Mouse (Mus musculus) liver, adult 2 months (tissue): ENCODE data around the gene Olfr823. TPM values are rescaled to one million over a fixed set of nuclear protein-coding genes. Genes with fewer than 3 reads are reported as not detected.
A peak's percentile ranks its signal among the peaks of the same experiment; 100 is the strongest.
"Not testable (repeated sequence)": the region's sequence is repeated elsewhere in the genome, so short reads cannot be mapped to it uniquely, and the experiment has no call there.

ENCODE experiments used
- DNase-seq: peaks from one replicate; pipeline ENCODE4 v3.0.0-alpha.2; 2011; ENCODE audit warnings: low read depth, low spot score; ENCODE audit errors: extremely low read depth
- H3K27ac ChIP-seq: fragments of 200-500 bp; replicated peaks from 2 replicates; pipeline ENCODE4 v1.5.1; 2012; ENCODE audit warnings: low read depth, mild to moderate bottlenecking, control low read depth, inconsistent platforms, low read length; ENCODE audit not compliant: insufficient read depth
- H3K27me3 ChIP-seq: fragments of 200-500 bp; 2 replicates; pipeline ENCODE4 v1.6.1; 2012; ENCODE audit warnings: mild to moderate bottlenecking, moderate library complexity, low read length, inconsistent platforms; ENCODE audit not compliant: control insufficient read depth, insufficient read depth
- H3K36me3 ChIP-seq: fragments of 200-500 bp; 2 replicates; pipeline ENCODE4 v1.6.1; 2012; ENCODE audit warnings: low read length, inconsistent platforms; ENCODE audit not compliant: control insufficient read depth, insufficient read depth
- H3K4me1 ChIP-seq: fragments of 200-500 bp; 2 replicates; pipeline ENCODE4 v1.6.1; 2011; ENCODE audit warnings: low read length; ENCODE audit not compliant: control insufficient read depth, insufficient read depth
- H3K4me3 ChIP-seq: fragments of 200-500 bp; 2 replicates; pipeline ENCODE4 v1.5.1; 2011; ENCODE audit warnings: low read depth, mild to moderate bottlenecking, control low read depth, low read length, moderate library complexity; ENCODE audit not compliant: insufficient read depth
- H3K79me2 ChIP-seq: fragments of 200-500 bp; 2 replicates; pipeline ENCODE4 v1.6.1; 2012; ENCODE audit warnings: inconsistent platforms, mild to moderate bottlenecking, low read length, moderate library complexity; ENCODE audit not compliant: control insufficient read depth, insufficient read depth
- H3K9ac ChIP-seq: fragments of 200-500 bp; 2 replicates; pipeline ENCODE4 v1.6.1; 2012; ENCODE audit warnings: low read depth, mild to moderate bottlenecking, control low read depth, inconsistent platforms, low read length
- CTCF ChIP-seq: fragments of 200-500 bp; IDR thresholded peaks from 2 replicates; pipeline ENCODE4 v1.5.1; 2011; ENCODE audit warnings: low read depth, low read length, control low read depth
- POLR2A ChIP-seq: fragments of 200-500 bp; IDR thresholded peaks from 2 replicates; pipeline ENCODE4 v1.6.1; 2011; ENCODE audit warnings: low read length, control low read depth; ENCODE audit not compliant: insufficient read depth; ENCODE audit errors: extremely low read depth
- WGBS: fragments of 180-500 bp; shearing (Covaris S2); methylation state at CpG from one replicate; pipeline ENCODE4 v1.1.7; 2018; 5-methylcytosine and 5-hydroxymethylcytosine counted together
- polyA plus RNA-seq: library from polyadenylated mRNA; depleted of rRNA; stranded (reverse); fragments of >200 nt; gene quantifications from 2 replicates; pipeline ENCODE4 v1.2.3, GENCODE M21; 2012; rRNA removed
- total RNA-seq: library from RNA; depleted of rRNA; stranded (reverse); fragments of >200 nt; gene quantifications from 2 replicates; pipeline ENCODE4 v1.2.3, GENCODE M21; 2014; rRNA removed

Gene Olfr823
- not detected in 2 replicates for total RNA-seq
- not detected in 2 replicates for polyA plus RNA-seq

DNA sequence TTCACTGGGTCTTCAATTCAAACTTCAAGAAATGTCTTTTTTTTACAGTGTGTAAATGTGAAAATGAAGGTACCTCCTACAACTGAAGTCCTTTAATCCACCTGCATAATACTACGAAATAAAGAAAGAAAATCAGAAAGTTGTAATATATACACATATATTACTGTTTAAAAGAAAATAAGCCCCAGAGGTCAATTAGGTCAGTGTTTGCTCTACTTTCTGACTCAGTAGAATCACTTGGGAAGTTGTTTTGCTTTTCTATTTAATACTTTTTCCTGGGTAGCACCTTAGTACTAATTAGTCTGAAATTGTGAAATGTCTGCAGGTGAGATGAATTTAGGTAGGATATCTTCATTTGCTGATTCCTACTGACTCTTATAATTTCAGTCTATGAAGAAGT is at the start of gene Olfr823:
TSS of gene Olfr823 (minus strand) at position 101 of the 400 bp plus-strand sequence.
- 94% methylated on average over 1 of the region's 1 CpGs for WGBS
- not testable (repeated sequence) for H3K79me2 ChIP-seq, H3K4me1 ChIP-seq

DNA sequence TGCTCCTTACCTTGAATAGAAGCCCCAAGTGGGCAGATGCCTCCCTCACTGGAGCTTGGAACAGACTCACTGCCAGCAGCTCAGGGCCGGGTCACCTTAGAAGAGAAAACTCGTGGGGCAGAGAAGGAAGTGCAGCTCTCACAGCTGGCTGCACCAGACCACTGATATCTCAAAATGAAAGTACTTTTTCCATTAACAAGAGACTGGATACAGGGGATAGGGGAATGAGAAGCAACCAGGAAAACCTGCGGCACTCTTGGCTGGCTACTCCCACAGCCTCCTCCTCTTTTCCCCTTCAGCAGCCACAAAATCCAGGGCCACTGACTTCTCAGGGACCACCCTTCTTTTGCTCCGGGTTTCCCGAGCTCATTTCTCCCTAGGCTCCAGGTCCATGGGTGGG is 28.9 kb upstream of the Olfr823 start:
- no peak overlapping the region for H3K27ac ChIP-seq
- no peaks in the 10 kb centered on the region for H3K79me2 ChIP-seq
- H3K4me3 ChIP-seq = no peak overlapping the region
- no peak for TF ChIP-seq CTCF
- TF ChIP-seq POLR2A = no peak
- no peak for DNase-seq
- H3K36me3 ChIP-seq = no peaks in the 10 kb centered on the region
- no peaks in the 10 kb centered on the region for H3K4me1 ChIP-seq
- WGBS = 80% methylated on average over 5 of the region's 5 CpGs
- H3K27me3 ChIP-seq = no peaks in the 10 kb centered on the region
- H3K9ac ChIP-seq = no peak overlapping the region

More for the DNA sequence above, at the start of gene Olfr823:
- H3K27me3 ChIP-seq, H3K27ac ChIP-seq, DNase-seq, H3K36me3 ChIP-seq, H3K9ac ChIP-seq, H3K4me3 ChIP-seq: not testable (repeated sequence)

- not testable (repeated sequence) for H3K9ac ChIP-seq, H3K36me3 ChIP-seq, H3K79me2 ChIP-seq, H3K27ac ChIP-seq, H3K27me3 ChIP-seq, H3K4me1 ChIP-seq, H3K4me3 ChIP-seq
- WGBS = 23% methylated on average over 5 of the region's 5 CpGs
- DNase-seq = peak; percentile 3
Observed at GRCm38 (mm10) chr10:130142481-130142880, 27.3 kb upstream of the Olfr823 start.

DNA sequence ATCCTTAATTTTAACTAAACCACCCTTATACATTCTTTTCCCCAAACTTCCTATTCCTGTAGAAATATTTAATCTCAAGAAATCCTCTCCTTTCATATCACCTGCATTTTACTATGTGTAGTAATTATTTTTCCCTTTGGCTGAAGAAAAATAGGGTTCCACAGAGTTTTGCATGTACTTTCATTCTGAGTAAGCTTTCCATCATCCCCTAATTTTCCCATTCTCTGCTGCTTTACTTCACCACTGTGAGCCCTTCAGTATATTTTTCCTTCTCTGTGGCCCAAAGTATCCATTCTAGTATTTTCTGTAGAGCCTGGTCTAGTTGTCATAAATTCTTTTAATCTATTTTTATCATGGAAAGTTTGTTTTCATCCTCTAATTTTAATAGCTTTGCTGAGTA is 19.6 kb upstream of the Olfr823 start:
- no peaks in the 10 kb centered on the region for H3K4me1 ChIP-seq
- no peak for DNase-seq
- no peaks in the 10 kb centered on the region for H3K27me3 ChIP-seq
- H3K79me2 ChIP-seq = no peaks in the 10 kb centered on the region
- H3K9ac ChIP-seq = no peak overlapping the region
- no peak overlapping the region for H3K27ac ChIP-seq
- no peak overlapping the region for H3K4me3 ChIP-seq
- H3K36me3 ChIP-seq = no peaks in the 10 kb centered on the region
- TF ChIP-seq POLR2A (no peak), CTCF (no peak)

DNA sequence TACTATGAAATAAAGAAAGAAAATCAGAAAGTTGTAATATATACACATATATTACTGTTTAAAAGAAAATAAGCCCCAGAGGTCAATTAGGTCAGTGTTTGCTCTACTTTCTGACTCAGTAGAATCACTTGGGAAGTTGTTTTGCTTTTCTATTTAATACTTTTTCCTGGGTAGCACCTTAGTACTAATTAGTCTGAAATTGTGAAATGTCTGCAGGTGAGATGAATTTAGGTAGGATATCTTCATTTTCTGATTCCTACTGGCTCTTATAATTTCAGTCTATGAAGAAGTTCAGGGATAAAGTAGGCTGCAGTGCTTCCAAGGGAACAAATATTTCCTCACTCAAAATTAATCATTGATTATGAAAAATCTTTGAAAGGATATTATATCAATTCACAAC is 14.7 kb upstream of the Olfr823 start, which contains the start of gene Olfr824:
TSS of gene Olfr824 (minus strand) at position 101 of the 400 bp plus-strand sequence.
- H3K4me3 ChIP-seq, H3K27ac ChIP-seq, H3K27me3 ChIP-seq, H3K79me2 ChIP-seq, DNase-seq, H3K36me3 ChIP-seq, H3K9ac ChIP-seq, H3K4me1 ChIP-seq: not testable (repeated sequence)

GRCm38 (mm10) chr10:130116045-130116444 is 862 bp upstream of the Olfr823 start:
- H3K79me2 ChIP-seq, H3K4me3 ChIP-seq: not testable (repeated sequence)

GRCm38 (mm10) chr10:130096104-130096503 is 19.1 kb downstream of the Olfr823 start:
- no peaks in the 10 kb centered on the region for H3K4me1 ChIP-seq
- peak; percentile 8 for DNase-seq
- no peaks in the 10 kb centered on the region for H3K27me3 ChIP-seq
- TF ChIP-seq POLR2A (no peak), CTCF (no peak)
- no peak overlapping the region for H3K4me3 ChIP-seq
- no peaks in the 10 kb centered on the region for H3K36me3 ChIP-seq
- no peak overlapping the region for H3K27ac ChIP-seq
- no peaks in the 10 kb centered on the region for H3K79me2 ChIP-seq
- no peak overlapping the region for H3K9ac ChIP-seq

More at GRCm38 (mm10) chr10:130116045-130116444, 862 bp upstream of the Olfr823 start:
- not testable (repeated sequence) for H3K27ac ChIP-seq, DNase-seq, H3K36me3 ChIP-seq, H3K4me1 ChIP-seq, H3K9ac ChIP-seq, H3K27me3 ChIP-seq
- WGBS = 62% methylated on average over 3 of the region's 3 CpGs
